Mouse (Mus musculus) limb, embryonic 14.5 days (tissue): ENCODE data around the gene Slc9a3r1. TPM values are rescaled to one million over a fixed set of nuclear protein-coding genes. Genes with fewer than 3 reads are reported as not detected.

Experiments
- ATAC-seq: fragments of 200-750 bp; cut with Nextera tagmentation; 2 replicates; pipeline ENCODE4 v1.8.0; 2017; ENCODE audit warnings: low read depth, moderate number of reproducible peaks, moderate TSS enrichment; ENCODE audit not compliant: low FRiP score
- DNase-seq: peaks from one replicate; pipeline ENCODE4 v3.0.0-alpha.2; 2015; ENCODE audit warnings: low spot score
- H3K27ac ChIP-seq: fragments of 300-500 bp; sonication (generic); replicated peaks from 2 replicates; pipeline ENCODE4 v1.5.1; 2014; ENCODE audit warnings: low read depth, mild to moderate bottlenecking, low read length, moderate library complexity, mixed read lengths
- H3K27me3 ChIP-seq: fragments of 300-500 bp; sonication (generic); 2 replicates; pipeline ENCODE4 v1.6.1; 2014; ENCODE audit warnings: low read length, mixed read lengths; ENCODE audit not compliant: control insufficient read depth, insufficient read depth
- H3K36me3 ChIP-seq: fragments of 300-500 bp; sonication (generic); 2 replicates; pipeline ENCODE4 v1.6.1; 2014; ENCODE audit warnings: mild to moderate bottlenecking, low read length, moderate library complexity, mixed read lengths; ENCODE audit not compliant: control insufficient read depth, insufficient read depth
- H3K4me1 ChIP-seq: fragments of 300-500 bp; sonication (generic); 2 replicates; pipeline ENCODE4 v1.6.1; 2014; ENCODE audit warnings: antibody characterized with exemption, low read length, mixed read lengths; ENCODE audit not compliant: control insufficient read depth, insufficient read depth
- H3K4me2 ChIP-seq: fragments of 300-500 bp; sonication (generic); replicated peaks from 2 replicates; pipeline ENCODE4 v1.6.1; 2014; ENCODE audit warnings: low read depth, mild to moderate bottlenecking, low read length, moderate library complexity; ENCODE audit not compliant: severe bottlenecking
- H3K4me3 ChIP-seq: fragments of 300-500 bp; sonication (generic); replicated peaks from 2 replicates; pipeline ENCODE4 v1.5.1; 2014; ENCODE audit warnings: low read length
- H3K9ac ChIP-seq: fragments of 300-500 bp; sonication (generic); 2 replicates; pipeline ENCODE4 v1.6.1; 2014; ENCODE audit warnings: mild to moderate bottlenecking, low read depth, low read length, moderate library complexity; ENCODE audit not compliant: severe bottlenecking
- H3K9me3 ChIP-seq: fragments of 300-500 bp; sonication (generic); 2 replicates; pipeline ENCODE4 v1.6.1; 2016; ENCODE audit warnings: low read length; ENCODE audit not compliant: control insufficient read depth
- POLR2A ChIP-seq: fragments of 200-500 bp; IDR thresholded peaks from 2 replicates; pipeline ENCODE4 v1.8.0; 2012; ENCODE audit warnings: inconsistent platforms, mild to moderate bottlenecking, moderate library complexity, borderline replicate concordance; ENCODE audit not compliant: insufficient read depth, insufficient read length; ENCODE audit errors: extremely low read depth
- WGBS: fragments of 180-500 bp; shearing (Covaris S2); extraction: QIAGEN DNeasy Blood & Tissue Kit; methylation state at CpG from one replicate; pipeline ENCODE4 v1.1.7; 2014; 5-methylcytosine and 5-hydroxymethylcytosine counted together
- polyA plus RNA-seq, 2 experiments: library from polyadenylated mRNA; depleted of rRNA in 1 of 2; stranded (reverse) in 1 of 2; unstranded in 1 of 2; fragments of >200 nt; fragmentation: Nextera tagmentation in 1 of 2; extraction: Ambion mirVana in 1 of 2; gene quantifications; 2 replicates each; pipeline versions ENCODE4 v1.2.1 to v1.2.3; 2012 to 2014

Gene Slc9a3r1
- polyA plus RNA-seq, 2 experiments: 22.0 to 29.9 TPM

DNA sequence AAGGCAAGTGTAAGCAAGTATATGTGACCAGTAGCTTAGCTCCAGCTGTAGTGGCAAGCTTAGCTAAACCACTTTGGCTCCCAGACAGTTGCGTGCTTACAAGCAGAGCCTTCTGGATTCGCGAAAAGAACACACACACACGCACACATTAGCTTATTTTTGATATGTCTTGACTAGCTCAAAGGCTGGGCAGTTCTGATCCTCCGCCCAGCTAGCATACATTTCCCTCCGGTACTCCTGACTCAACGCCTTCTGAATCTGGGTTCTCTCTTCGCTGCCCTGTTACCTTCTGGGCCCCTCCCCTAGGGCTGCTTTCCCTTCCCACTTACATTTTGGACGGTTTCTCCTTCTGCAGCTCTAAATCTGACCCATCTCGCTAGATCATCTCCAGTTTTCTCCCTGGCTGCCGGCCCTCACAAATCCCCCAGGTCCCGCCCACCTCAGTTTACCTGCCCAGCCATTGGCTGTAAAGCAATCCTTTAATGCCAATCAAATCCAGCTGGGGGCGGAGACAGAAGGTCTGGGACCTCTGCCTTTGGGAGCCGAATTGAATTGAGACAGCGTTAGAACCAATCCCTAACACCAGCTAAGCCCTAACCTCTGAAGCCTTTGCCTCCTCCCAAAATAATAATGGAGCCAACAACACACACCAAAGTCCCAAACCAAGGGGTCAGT lies 11.2 kb upstream of the Slc9a3r1 start:
- Histone ChIP-seq H3K9ac (no peak overlapping the region), H3K4me2 (peak overlapping the region; percentile 59), H3K27me3 (peaks cover 21% of the 10 kb centered on the region), H3K9me3 (peaks cover 3% of the 10 kb centered on the region; the same call in 1 of the 2 replicates), H3K36me3 (no peaks in the 10 kb centered on the region), H3K4me1 (peaks cover 10% of the 10 kb centered on the region), H3K4me3 (peak overlapping the region; percentile 30), H3K27ac (no peak overlapping the region)
- 8% methylated on average over 15 of the region's 15 CpGs for WGBS
- DNase-seq: peak; percentile 56
- TF ChIP-seq POLR2A: no peak
- ATAC-seq: peak; percentile 70

DNA sequence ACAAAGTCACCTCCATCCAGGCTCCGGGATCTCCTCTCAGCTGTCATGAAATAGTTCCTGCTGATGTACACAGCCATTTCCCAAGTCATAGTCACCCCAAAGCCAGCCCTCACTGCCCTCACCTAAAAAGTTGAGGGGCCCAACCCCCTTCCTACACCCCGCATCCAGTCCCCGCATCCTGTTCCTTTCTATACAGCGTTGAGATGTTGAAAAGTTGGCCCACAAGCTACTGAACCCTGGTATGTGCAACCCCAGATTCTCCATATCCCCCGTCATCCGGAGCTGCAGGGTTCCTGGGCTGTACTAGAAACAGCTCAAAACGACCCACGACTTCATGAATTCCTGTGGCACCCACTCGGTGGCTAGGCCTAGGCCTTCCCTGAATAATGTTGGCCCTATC lies 10.1 kb upstream of the Slc9a3r1 start:
- peaks cover 3% of the 10 kb centered on the region; the same call in 1 of the 2 replicates for H3K9me3 ChIP-seq
- H3K27me3 ChIP-seq: peaks cover 21% of the 10 kb centered on the region
- WGBS: 77% methylated on average over 9 of the region's 9 CpGs
- no peak overlapping the region for H3K4me2 ChIP-seq
- DNase-seq (no peak), ATAC-seq (no peak)
- no peaks in the 10 kb centered on the region for H3K36me3 ChIP-seq
- TF ChIP-seq POLR2A: no peak
- no peak overlapping the region for H3K9ac ChIP-seq
- H3K27ac ChIP-seq: no peak overlapping the region
- H3K4me1 ChIP-seq: peaks cover 14% of the 10 kb centered on the region
- no peak overlapping the region for H3K4me3 ChIP-seq

DNA sequence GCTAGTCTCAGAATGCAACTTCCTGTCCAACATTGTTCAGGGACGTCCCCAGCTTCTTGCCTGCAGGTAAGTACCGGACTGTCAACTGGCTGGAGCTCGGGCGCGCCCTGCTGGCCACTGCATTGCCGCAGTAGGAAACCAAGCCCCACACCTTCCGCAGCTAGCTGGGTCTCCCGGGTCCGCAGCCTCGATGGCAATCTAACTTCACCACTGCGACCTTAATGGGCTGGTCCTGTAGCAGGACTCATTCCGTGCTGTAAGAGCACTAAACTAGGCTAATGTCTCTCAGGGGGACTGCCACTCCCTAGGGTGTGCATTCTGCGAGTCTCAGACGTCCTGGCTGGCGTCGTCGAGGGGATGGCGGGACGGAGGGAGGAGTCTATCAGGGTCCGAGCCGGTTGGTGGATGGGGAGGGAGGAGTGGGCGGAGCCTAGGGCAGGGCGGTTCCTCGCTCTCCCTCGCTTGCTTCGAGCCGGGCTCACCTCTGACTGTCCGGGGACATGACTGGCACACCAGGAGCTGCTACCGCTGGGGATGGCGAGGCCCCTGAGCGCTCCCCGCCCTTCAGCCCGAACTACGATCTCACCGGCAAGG lies 9.3 kb upstream of the Slc9a3r1 start:
- peak overlapping the region; percentile 48 for H3K4me2 ChIP-seq
- no peaks in the 10 kb centered on the region for H3K36me3 ChIP-seq
- peaks cover 21% of the 10 kb centered on the region for H3K27me3 ChIP-seq
- peak overlapping the region; percentile 30 for H3K4me3 ChIP-seq
- WGBS: 1% methylated on average over 23 of the region's 35 CpGs
- peak overlapping the region; percentile 31; the same call in 1 of the 2 replicates for H3K9ac ChIP-seq
- H3K27ac ChIP-seq: no peak overlapping the region
- TF ChIP-seq POLR2A: no peak
- peak; percentile 54 for DNase-seq
- H3K4me1 ChIP-seq: peaks cover 18% of the 10 kb centered on the region
- ATAC-seq: peak; percentile 67
- peaks cover 3% of the 10 kb centered on the region; the same call in 1 of the 2 replicates for H3K9me3 ChIP-seq

DNA sequence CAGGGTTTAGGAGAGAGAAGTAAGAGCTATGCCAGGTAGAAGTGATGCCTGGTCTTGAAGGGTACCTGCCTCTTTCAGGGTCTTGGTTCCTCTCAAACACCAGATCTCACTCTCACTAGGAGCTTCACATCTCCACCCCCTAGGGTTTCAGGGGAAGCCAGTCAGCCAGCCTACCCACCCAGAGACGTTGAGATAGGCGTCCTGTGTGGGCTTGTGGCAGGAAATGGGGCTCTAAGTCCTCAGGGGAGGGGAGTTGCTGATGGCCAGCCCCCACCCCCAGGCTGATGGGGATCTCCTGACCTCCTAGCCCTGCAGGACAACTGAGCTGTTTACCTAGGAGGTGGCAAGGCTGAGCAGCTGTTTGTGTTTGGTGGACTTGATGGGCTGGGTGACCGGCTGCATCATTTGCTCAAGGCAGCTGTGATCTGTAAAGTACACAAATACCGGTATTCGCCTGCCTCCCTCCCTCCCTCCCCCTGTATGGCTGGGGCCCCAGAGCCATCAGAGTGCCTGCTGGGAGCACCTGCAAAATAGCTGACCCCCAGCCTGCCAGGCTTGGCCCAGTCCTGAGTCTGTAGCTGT lies 8.0 kb upstream of the Slc9a3r1 start:
- peaks cover 18% of the 10 kb centered on the region for H3K4me1 ChIP-seq
- no peak for TF ChIP-seq POLR2A
- no peaks in the 10 kb centered on the region for H3K36me3 ChIP-seq
- DNase-seq (no peak), ATAC-seq (no peak)
- peaks cover 21% of the 10 kb centered on the region for H3K27me3 ChIP-seq
- no peak overlapping the region for H3K27ac ChIP-seq
- no peak overlapping the region for H3K4me3 ChIP-seq
- WGBS: 2% methylated on average over 5 of the region's 5 CpGs
- H3K9ac ChIP-seq: no peak overlapping the region
- no peak overlapping the region for H3K4me2 ChIP-seq
- no peaks in the 10 kb centered on the region for H3K9me3 ChIP-seq

DNA sequence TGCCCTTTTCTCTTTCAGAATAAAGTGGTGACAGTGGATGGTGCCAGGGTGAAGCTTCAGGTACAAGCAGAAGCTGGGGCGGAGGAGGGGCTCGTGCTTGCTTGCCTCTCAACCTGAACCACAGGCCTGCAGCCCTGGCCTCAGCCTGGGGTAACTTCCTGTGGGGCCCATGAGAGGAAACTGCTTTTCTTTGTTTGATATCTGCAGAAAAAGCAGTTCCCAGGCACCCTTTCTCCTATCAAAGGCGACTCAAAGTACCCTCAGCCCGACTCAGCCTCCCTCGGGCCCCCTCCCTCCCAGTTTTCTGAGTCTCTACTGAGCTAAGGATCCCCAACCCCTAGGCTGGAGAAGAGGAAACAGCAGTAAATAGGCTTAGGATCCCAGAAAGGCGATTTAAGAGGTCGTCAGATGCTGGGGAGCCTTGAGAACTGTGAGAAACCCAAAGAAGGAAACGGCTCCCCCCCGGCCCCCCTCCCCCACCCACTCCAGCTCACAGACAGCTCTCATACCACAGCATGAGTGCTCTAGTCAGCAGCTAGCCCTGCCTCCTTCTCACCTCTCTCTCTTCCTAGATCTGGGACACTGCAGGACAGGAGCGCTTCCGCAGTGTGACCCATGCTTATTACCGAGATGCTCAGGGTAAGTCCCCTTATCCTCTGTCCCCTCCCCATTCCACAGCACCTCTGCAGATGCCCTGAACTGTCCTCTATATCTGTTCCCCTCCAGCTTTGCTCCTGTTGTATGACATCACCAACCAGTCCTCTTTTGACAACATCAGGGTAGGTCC lies 5.0 kb upstream of the Slc9a3r1 start:
- no peak for ATAC-seq
- peaks cover 25% of the 10 kb centered on the region for H3K27me3 ChIP-seq
- no peak overlapping the region for H3K4me3 ChIP-seq
- WGBS: 22% methylated on average over 12 of the region's 12 CpGs
- H3K27ac ChIP-seq: no peak overlapping the region
- H3K36me3 ChIP-seq: no peaks in the 10 kb centered on the region
- H3K4me1 ChIP-seq: peaks cover 17% of the 10 kb centered on the region
- peak overlapping the region; percentile 31; the same call in 1 of the 2 replicates for H3K9ac ChIP-seq
- no peaks in the 10 kb centered on the region for H3K9me3 ChIP-seq
- DNase-seq: no peak
- TF ChIP-seq POLR2A: no peak
- H3K4me2 ChIP-seq: no peak overlapping the region; the same call in 1 of the 2 replicates
